Mouse (Mus musculus): ENCODE measurements around the gene Trpv1. TPM values are rescaled to one million over a fixed set of nuclear protein-coding genes. Genes with fewer than 3 reads are reported as not detected.
A peak's percentile ranks its signal among the peaks of the same experiment; 100 is the strongest.

Gene Trpv1
- polyA plus RNA-seq, 1 experiment from 2014 or later, result 0.16 TPM

DNA sequence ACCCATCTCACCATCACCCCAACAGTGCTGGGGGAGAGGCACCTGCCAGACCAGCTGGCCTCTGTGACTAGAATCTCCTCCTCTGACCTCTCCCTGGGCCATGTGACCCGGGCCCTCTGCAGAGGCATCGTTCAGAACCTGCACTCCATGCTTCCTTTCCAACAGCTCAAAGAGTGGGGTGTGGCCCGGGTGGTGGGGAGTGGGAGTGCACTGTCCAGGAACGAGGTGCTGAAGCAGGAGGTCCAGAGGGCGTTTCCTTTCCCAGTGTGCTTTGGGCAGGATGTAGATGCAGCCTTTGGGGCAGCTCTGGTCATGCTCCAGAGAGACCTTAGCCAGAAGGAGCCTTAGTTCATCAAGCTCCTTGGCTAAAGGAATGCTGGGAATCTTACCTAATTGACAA is 11.2 kb upstream of the Trpv1 start:
- Histone ChIP-seq H3K27me3 (ENCODE audit: control insufficient read depth, insufficient read depth, low read length) (no peaks in the 10 kb centered on the region), H3K27ac (ENCODE audit: low read depth, low read length) (no peak overlapping the region), H3K4me1 (ENCODE audit: control insufficient read depth, insufficient read depth, low read length) (no peaks in the 10 kb centered on the region), H3K9ac (ENCODE audit: low read depth, low read length) (no peak overlapping the region), H3K4me2 (no peak overlapping the region), H3K9me3 (replicated peaks; ENCODE audit: control insufficient read depth, low read length) (no peaks in the 10 kb centered on the region), H3K36me3 (ENCODE audit: control insufficient read depth, insufficient read depth, low read length) (no peaks in the 10 kb centered on the region), H3K4me3 (ENCODE audit: low read depth, low read length) (no peak overlapping the region)
- WGBS (ENCODE audit: insufficient replicate concordance), result 27% methylated on average over 5 of the region's 5 CpGs
- ATAC-seq (replicated peaks; ENCODE audit: insufficient number of reproducible peaks, low FRiP score, low TSS enrichment), result no peak

DNA sequence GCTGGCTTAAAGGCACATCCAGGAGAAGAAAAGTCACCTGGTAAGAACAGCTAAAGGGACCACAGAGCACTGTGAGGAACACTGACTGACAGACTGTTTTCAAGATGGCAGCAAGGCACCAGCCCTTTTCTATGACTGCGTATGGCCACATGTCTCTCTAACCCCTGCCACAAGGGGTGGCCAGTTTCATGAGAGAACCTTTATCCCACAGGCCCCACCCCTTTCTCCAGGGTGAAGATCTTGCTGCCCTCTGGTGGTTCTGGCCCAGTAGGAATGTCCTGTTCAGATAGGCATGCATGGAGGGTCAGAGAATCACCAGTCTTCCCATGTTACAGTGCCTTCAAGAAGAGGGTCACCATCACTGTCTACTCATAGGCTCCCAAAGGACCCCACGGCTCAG is 10.1 kb upstream of the Trpv1 start:
- Histone ChIP-seq H3K4me1 (ENCODE audit: control insufficient read depth, insufficient read depth, low read length) (no peaks in the 10 kb centered on the region), H3K9ac (ENCODE audit: low read depth, low read length) (no peak overlapping the region), H3K4me2 (no peak overlapping the region), H3K9me3 (replicated peaks; ENCODE audit: control insufficient read depth, low read length) (no peaks in the 10 kb centered on the region), H3K27me3 (ENCODE audit: control insufficient read depth, insufficient read depth, low read length) (no peaks in the 10 kb centered on the region), H3K27ac (ENCODE audit: low read depth, low read length) (no peak overlapping the region), H3K36me3 (ENCODE audit: control insufficient read depth, insufficient read depth, low read length) (no peaks in the 10 kb centered on the region), H3K4me3 (ENCODE audit: low read depth, low read length) (no peak overlapping the region)
- WGBS (ENCODE audit: insufficient replicate concordance), result 64% methylated on average over 2 of the region's 2 CpGs
- 0 out of 2 replicates have a peak, but pooled peaks have one; percentile 14 for ATAC-seq (replicated peaks; ENCODE audit: insufficient number of reproducible peaks, low FRiP score, low TSS enrichment)

GRCm38 (mm10) chr11:73225856-73226255 is 8.2 kb upstream of the Trpv1 start:
- H3K27ac ChIP-seq (ENCODE audit: low read depth, low read length), result no peak overlapping the region
- no peaks in the 10 kb centered on the region for H3K9me3 ChIP-seq (replicated peaks; ENCODE audit: control insufficient read depth, low read length)
- H3K27me3 ChIP-seq (ENCODE audit: control insufficient read depth, insufficient read depth, low read length), result no peaks in the 10 kb centered on the region
- ATAC-seq (replicated peaks; ENCODE audit: insufficient number of reproducible peaks, low FRiP score, low TSS enrichment), result no peak
- WGBS (ENCODE audit: insufficient replicate concordance), result 84% methylated on average over 6 of the region's 6 CpGs
- H3K9ac ChIP-seq (ENCODE audit: low read depth, low read length), result no peak overlapping the region
- no peaks in the 10 kb centered on the region for H3K4me1 ChIP-seq (ENCODE audit: control insufficient read depth, insufficient read depth, low read length)
- no peak overlapping the region for H3K4me2 ChIP-seq
- no peaks in the 10 kb centered on the region for H3K36me3 ChIP-seq (ENCODE audit: control insufficient read depth, insufficient read depth, low read length)
- H3K4me3 ChIP-seq (ENCODE audit: low read depth, low read length), result no peak overlapping the region

DNA sequence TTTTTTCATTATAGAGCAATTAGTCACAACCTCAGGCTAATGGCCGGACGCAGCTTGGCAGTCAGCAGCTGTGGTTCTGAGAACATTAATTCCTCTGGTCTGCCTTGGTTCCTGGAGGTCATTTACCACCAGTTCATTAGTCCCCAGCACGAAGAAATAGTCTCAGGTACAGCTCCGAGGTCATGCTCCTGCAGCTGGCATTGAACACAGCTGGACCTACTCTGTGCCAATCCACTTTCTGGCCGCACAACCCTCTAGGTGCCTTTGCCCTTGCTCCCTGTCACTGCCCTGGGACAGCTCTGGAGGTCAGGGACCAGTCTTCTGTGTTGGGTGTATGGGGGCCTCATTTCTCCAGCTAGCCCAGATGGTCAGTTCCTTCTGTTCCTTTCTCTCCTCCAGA is 5.2 kb upstream of the Trpv1 start:
- H3K9me3 ChIP-seq (replicated peaks; ENCODE audit: control insufficient read depth, low read length), result no peaks in the 10 kb centered on the region
- 84% methylated on average over 5 of the region's 5 CpGs for WGBS (ENCODE audit: insufficient replicate concordance)
- H3K9ac ChIP-seq (ENCODE audit: low read depth, low read length), result no peak overlapping the region
- H3K4me3 ChIP-seq (ENCODE audit: low read depth, low read length), result no peak overlapping the region
- H3K4me1 ChIP-seq (ENCODE audit: control insufficient read depth, insufficient read depth, low read length), result no peaks in the 10 kb centered on the region
- H3K27ac ChIP-seq (ENCODE audit: low read depth, low read length), result no peak overlapping the region
- H3K27me3 ChIP-seq (ENCODE audit: control insufficient read depth, insufficient read depth, low read length), result no peaks in the 10 kb centered on the region
- H3K4me2 ChIP-seq, result no peak overlapping the region
- no peaks in the 10 kb centered on the region for H3K36me3 ChIP-seq (ENCODE audit: control insufficient read depth, insufficient read depth, low read length)
- ATAC-seq (replicated peaks; ENCODE audit: insufficient number of reproducible peaks, low FRiP score, low TSS enrichment), result no peak

DNA sequence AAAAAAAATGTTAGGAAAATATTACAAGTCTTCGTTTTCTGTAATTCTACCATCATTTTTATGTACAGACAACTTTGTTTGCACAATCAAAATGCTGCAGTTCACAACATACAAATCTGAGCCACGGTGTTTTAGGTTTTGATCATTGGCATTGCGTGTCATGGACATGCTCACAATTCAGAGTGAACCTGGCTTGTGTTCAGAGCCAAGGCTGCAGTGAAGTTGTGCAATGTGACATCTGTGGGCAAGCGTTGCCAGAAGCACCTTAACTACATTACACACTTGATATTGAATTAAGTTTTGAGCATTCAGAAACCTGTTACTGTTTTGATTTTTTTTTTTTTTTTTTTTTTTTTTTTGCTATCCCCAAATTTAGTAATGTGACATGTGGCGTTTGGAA is 4.0 kb upstream of the Trpv1 start:
- ATAC-seq (replicated peaks; ENCODE audit: insufficient number of reproducible peaks, low FRiP score, low TSS enrichment), result no peak
- no peaks in the 10 kb centered on the region for H3K9me3 ChIP-seq (replicated peaks; ENCODE audit: control insufficient read depth, low read length)
- 84% methylated on average over 5 of the region's 5 CpGs for WGBS (ENCODE audit: insufficient replicate concordance)

GRCm38 (mm10) chr11:73232513-73232912 is 1.6 kb upstream of the Trpv1 start:
- H3K4me2 ChIP-seq, result no peak overlapping the region
- no peak overlapping the region for H3K27ac ChIP-seq (ENCODE audit: low read depth, low read length)
- ATAC-seq (replicated peaks; ENCODE audit: insufficient number of reproducible peaks, low FRiP score, low TSS enrichment), result no peak
- H3K36me3 ChIP-seq (ENCODE audit: control insufficient read depth, insufficient read depth, low read length), result no peaks in the 10 kb centered on the region
- no peaks in the 10 kb centered on the region for H3K9me3 ChIP-seq (replicated peaks; ENCODE audit: control insufficient read depth, low read length)
- H3K4me1 ChIP-seq (ENCODE audit: control insufficient read depth, insufficient read depth, low read length), result no peaks in the 10 kb centered on the region
- H3K27me3 ChIP-seq (ENCODE audit: control insufficient read depth, insufficient read depth, low read length), result no peaks in the 10 kb centered on the region
- 52% methylated on average over 2 of the region's 2 CpGs for WGBS (ENCODE audit: insufficient replicate concordance)
- no peak overlapping the region for H3K9ac ChIP-seq (ENCODE audit: low read depth, low read length)
- no peak overlapping the region for H3K4me3 ChIP-seq (ENCODE audit: low read depth, low read length)

More for the DNA sequence above, 4.0 kb upstream of the Trpv1 start:
- no peak overlapping the region for H3K4me2 ChIP-seq
- no peaks in the 10 kb centered on the region for H3K36me3 ChIP-seq (ENCODE audit: control insufficient read depth, insufficient read depth, low read length)
- H3K4me1 ChIP-seq (ENCODE audit: control insufficient read depth, insufficient read depth, low read length), result no peaks in the 10 kb centered on the region
- no peak overlapping the region for H3K27ac ChIP-seq (ENCODE audit: low read depth, low read length)
- no peaks in the 10 kb centered on the region for H3K27me3 ChIP-seq (ENCODE audit: control insufficient read depth, insufficient read depth, low read length)
- H3K9ac ChIP-seq (ENCODE audit: low read depth, low read length), result no peak overlapping the region
- H3K4me3 ChIP-seq (ENCODE audit: low read depth, low read length), result no peak overlapping the region

DNA sequence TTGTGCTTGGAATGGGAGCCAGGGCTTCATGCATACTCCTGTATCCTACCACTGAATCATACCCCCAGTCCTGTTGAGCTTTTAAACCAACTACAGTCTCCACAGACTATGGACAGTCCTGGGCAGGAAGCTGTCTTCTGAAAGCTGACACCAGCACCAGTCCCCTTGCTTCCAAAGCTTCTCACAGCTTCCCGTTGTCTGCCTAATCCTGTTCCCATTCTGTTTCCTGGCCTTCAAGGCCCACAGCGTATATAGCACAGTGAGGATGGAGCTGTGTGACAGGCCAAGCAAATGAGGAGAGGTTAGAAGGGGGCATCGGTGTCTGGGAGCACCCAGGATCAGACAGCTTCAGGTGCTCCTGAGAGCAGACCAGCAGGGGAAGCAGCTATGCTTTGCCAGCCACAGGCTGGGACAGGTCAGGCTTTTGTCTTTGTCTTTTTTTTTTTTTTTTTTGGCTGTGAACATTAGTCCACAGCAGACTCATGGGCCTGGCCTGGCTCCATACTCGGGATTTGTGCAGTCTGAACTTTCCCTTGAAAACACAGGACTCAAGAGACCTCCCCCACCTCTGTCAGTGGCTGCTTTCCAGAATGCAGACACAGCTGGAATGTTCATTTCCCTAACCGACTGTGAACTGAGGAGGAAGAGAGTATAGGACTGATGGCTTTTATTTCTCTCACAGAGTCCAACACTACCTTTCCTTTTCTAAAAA is 2.1 kb downstream of the Trpv1 start:
- H3K36me3 ChIP-seq (ENCODE audit: control insufficient read depth, insufficient read depth, low read length), result no peaks in the 10 kb centered on the region
- H3K4me3 ChIP-seq (ENCODE audit: low read depth, low read length), result no peak overlapping the region
- no peaks in the 10 kb centered on the region for H3K27me3 ChIP-seq (ENCODE audit: control insufficient read depth, insufficient read depth, low read length)
- no peaks in the 10 kb centered on the region for H3K4me1 ChIP-seq (ENCODE audit: control insufficient read depth, insufficient read depth, low read length)
- H3K4me2 ChIP-seq, result no peak overlapping the region
- WGBS (ENCODE audit: insufficient replicate concordance), result 32% methylated on average over 5 of the region's 5 CpGs
- H3K9me3 ChIP-seq (replicated peaks; ENCODE audit: control insufficient read depth, low read length), result no peaks in the 10 kb centered on the region
- 0 out of 2 replicates have a peak overlapping the region, but pooled peaks have one; percentile 18 for H3K27ac ChIP-seq (ENCODE audit: low read depth, low read length)
- no peak overlapping the region for H3K9ac ChIP-seq (ENCODE audit: low read depth, low read length)
- no peak for ATAC-seq (replicated peaks; ENCODE audit: insufficient number of reproducible peaks, low FRiP score, low TSS enrichment)

GRCm38 (mm10) chr11:73236731-73237130 is 2.6 kb downstream of the Trpv1 start:
- Histone ChIP-seq H3K4me3 (ENCODE audit: low read depth, low read length) (no peak overlapping the region), H3K9ac (ENCODE audit: low read depth, low read length) (no peak overlapping the region), H3K36me3 (ENCODE audit: control insufficient read depth, insufficient read depth, low read length) (no peaks in the 10 kb centered on the region), H3K4me1 (ENCODE audit: control insufficient read depth, insufficient read depth, low read length) (no peaks in the 10 kb centered on the region), H3K27ac (ENCODE audit: low read depth, low read length) (no peak overlapping the region), H3K4me2 (no peak overlapping the region), H3K27me3 (ENCODE audit: control insufficient read depth, insufficient read depth, low read length) (no peaks in the 10 kb centered on the region), H3K9me3 (replicated peaks; ENCODE audit: control insufficient read depth, low read length) (no peaks in the 10 kb centered on the region)
- ATAC-seq (replicated peaks; ENCODE audit: insufficient number of reproducible peaks, low FRiP score, low TSS enrichment), result no peak
- 77% methylated on average over 3 of the region's 3 CpGs for WGBS (ENCODE audit: insufficient replicate concordance)

GRCm38 (mm10) chr11:73242199-73242598 is 8.1 kb downstream of the Trpv1 start:
- no peaks in the 10 kb centered on the region for H3K9me3 ChIP-seq (replicated peaks; ENCODE audit: control insufficient read depth, low read length)
- no peak overlapping the region for H3K27ac ChIP-seq (ENCODE audit: low read depth, low read length)
- no peak for ATAC-seq (replicated peaks; ENCODE audit: insufficient number of reproducible peaks, low FRiP score, low TSS enrichment)
- no peak overlapping the region for H3K9ac ChIP-seq (ENCODE audit: low read depth, low read length)
- no peaks in the 10 kb centered on the region for H3K27me3 ChIP-seq (ENCODE audit: control insufficient read depth, insufficient read depth, low read length)
- H3K4me1 ChIP-seq (ENCODE audit: control insufficient read depth, insufficient read depth, low read length), result no peaks in the 10 kb centered on the region
- H3K4me3 ChIP-seq (ENCODE audit: low read depth, low read length), result no peak overlapping the region
- H3K36me3 ChIP-seq (ENCODE audit: control insufficient read depth, insufficient read depth, low read length), result no peaks in the 10 kb centered on the region
- 78% methylated on average over 6 of the region's 6 CpGs for WGBS (ENCODE audit: insufficient replicate concordance)
- no peak overlapping the region for H3K4me2 ChIP-seq
